Mouse (Mus musculus) brain, embryonic 14.5 days (tissue): ENCODE data around the gene Stk35. TPM values are rescaled to one million over a fixed set of nuclear protein-coding genes. Genes with fewer than 3 reads are reported as not detected.

Source experiments
- DNase-seq: peaks from one replicate; pipeline ENCODE4 v3.0.0-alpha.2; 2011; ENCODE audit warnings: low read depth
- CTCF ChIP-seq: fragments of 200-500 bp; IDR thresholded peaks from 2 replicates; pipeline ENCODE4 v1.5.1; 2012; ENCODE audit warnings: inconsistent platforms, mild to moderate bottlenecking, moderate library complexity, borderline replicate concordance; ENCODE audit not compliant: insufficient read depth, insufficient read length; ENCODE audit errors: extremely low read depth
- POLR2A ChIP-seq: fragments of 200-500 bp; IDR thresholded peaks from 2 replicates; pipeline ENCODE4 v1.6.1; 2012; ENCODE audit warnings: mild to moderate bottlenecking, inconsistent platforms, borderline replicate concordance; ENCODE audit not compliant: poor library complexity, insufficient read depth, insufficient read length, severe bottlenecking; ENCODE audit errors: extremely low read depth
- polyA plus RNA-seq: library from polyadenylated mRNA; depleted of rRNA; stranded (reverse); fragments of >200 nt; gene quantifications from 2 replicates; pipeline ENCODE4 v1.2.3, GENCODE M21; 2012; rRNA removed

Stk35 gene
- 24.2 and 24.6 TPM in 2 replicates for polyA plus RNA-seq

DNA sequence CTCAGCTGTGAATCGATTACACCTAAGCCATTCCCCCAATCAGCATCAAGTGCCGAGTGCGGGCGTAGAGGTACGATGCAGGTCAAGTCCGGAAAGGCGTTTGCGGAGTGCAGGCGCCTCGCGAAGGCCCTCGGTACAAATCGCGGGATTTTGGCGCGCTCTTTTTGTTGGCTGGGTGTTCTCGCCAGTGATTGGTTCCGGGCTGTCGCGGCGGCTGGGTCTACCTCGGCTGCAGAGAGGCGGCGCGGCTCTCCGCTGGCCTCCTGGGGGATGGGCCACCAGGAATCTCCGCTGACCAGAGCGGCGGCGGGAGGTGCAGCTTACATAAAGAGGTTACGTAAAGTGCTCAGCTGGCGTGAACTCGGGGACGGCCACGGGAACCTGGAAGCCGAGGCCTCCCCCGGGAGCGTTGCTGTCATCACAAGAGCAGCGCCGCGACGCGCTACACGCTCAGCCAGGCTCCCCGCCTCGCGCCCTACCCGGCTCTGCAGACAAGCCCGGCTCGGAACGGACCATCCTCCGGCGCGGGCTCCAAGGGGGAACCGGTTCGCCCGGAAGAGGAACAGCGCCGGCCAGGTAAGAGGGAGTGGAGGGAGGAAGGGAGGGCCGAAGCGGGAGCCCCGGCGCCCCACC, at the start of gene Stk35:
TSS of gene Stk35 (plus strand) at position 247 of the 633 bp plus-strand sequence.
- no peak for TF ChIP-seq CTCF
- peak; percentile 39; the same call in 1 of the 2 replicates for TF ChIP-seq POLR2A
- peak; percentile 96 for DNase-seq

DNA sequence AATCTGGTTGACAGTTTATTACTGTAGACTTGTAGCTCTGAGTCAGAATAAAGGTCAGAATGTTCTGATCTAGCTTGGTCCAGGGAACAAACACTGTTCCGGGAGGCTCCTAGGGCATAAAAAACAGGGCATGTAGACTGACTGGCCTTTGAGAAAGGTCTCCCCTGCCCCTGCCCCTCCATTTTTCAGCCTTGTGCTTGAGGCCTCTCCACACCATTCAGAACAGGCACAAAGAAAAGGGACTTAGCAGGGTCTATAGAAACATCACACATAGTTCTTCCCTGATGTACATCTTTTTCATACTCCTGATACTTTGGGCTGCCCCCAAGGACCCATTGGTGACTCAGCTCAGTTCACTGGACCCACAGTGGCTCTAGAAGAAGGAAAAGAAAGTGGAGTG, 18.3 kb upstream of the Stk35 start:
- no peak for TF ChIP-seq CTCF
- no peak for TF ChIP-seq POLR2A
- no peak for DNase-seq

DNA sequence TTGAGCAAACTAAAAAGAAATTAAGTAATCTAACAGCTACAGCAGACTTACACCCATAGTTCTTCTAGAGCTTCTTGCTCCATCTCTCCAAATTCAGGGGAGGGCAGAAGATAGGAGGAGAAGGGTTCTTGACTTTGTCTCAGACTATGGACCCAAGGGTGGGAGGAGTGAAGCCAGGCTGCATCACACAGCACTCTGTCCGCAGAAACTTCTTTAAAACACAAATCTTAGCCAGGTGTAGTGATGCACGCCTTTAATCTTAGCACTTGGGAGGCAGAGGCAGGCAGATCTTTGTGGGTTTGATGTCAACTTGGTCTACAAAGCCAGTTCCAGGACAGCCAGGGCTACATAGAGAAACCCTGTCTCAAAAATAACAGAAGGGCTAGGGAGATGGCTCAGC, 3.8 kb upstream of the Stk35 start:
- DNase-seq, result no peak
- no peak for TF ChIP-seq POLR2A
- no peak for TF ChIP-seq CTCF

DNA sequence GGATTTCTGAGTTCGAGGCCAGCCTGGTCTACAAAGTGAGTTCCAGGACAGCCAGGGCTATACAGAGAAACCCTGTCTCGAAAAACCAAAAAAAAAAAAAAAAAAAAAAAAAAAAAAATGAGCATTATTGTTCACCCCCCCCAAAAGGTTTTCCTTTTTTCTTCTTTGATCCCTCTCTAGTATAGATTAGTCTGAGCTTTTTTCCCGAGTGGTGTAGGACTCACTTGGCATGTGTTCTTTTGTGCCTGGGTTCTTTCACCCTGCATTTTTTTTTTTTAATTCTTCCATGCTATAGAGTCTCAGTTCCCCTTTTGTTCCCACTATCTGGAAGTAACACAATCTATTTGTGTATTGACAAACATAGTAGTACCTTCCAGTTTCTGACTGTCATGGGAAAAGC, 2.6 kb upstream of the Stk35 start:
- no peak for TF ChIP-seq POLR2A
- no peak for TF ChIP-seq CTCF

DNA sequence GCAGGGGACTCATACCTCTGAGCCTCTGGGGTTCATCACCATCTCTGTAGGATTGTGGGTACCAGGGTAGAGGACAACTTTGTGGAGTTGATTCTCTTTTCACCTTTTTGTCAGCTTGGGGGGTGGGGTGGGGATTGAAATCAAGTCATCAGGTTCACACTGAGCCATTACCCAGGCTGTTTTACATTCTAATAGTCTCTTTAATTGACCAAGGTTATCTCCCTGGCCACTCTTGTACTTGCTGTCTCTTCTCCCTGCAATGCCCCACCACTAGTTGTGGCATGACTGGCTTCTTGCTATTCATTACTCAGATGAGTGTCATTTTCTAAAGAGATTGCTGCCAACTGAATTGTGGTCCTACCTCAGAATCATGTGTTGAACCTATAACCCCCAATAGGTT, 1.9 kb upstream of the Stk35 start:
- DNase-seq, result no peak
- no peak for TF ChIP-seq CTCF
- no peak for TF ChIP-seq POLR2A

More for the DNA sequence above, 2.6 kb upstream of the Stk35 start:
- no peak for DNase-seq

DNA sequence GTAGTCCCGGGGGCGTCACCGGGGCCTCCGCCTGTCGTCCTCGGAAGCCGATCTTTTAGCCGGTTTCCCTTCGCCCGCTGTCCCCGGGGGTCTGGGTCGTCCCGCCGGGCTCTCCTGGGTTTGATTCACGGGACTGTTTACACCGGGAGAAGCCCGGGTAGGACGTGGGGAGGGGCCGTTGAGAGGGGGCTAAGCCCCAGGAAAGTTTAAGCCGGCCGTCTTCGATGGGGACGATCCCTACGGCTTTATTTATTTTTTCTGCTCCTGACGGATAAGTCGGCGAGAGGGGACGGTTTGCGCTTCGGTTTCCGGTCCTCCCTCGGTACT, 550 bp downstream of the Stk35 start:
- DNase-seq, result no peak
- TF ChIP-seq POLR2A (no peak), CTCF (no peak)

DNA sequence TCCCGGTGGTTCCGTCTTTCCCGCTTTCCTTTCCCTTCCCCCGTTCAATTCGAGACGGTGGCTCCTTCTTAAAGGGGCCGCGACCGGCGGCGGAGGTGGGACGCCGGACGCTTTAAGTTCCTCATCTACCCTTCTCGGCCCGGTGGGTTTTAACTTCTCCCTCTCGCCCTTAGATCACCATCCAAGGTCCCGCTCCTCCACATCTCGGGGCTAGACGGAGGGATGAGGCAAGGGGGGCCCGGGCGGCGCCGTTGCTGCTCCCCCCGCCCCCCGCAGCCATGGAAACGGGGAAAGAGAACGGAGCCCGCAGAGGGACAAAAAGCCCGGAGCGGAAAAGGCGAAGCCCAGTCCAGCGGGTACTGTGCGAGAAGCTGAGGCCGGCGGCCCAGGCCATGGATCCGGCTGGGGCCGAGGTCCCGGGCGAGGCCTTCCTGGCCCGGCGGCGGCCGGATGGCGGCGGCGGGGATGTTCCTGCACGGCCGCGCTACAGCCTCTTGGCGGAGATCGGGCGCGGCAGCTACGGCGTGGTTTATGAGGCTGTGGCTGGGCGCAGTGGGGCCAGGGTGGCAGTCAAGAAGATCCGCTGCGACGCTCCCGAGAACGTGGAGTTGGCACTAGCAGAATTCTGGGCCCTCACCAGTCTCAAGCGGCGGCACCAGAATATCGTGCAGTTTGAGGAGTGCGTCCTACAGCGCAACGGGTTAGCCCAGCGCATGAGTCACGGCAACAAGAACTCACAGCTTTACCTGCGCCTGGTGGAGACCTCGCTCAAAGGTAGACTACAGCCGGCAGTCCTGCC, 1.1 kb downstream of the Stk35 start:
- TF ChIP-seq POLR2A (peak; percentile 10; the same call in 1 of the 2 replicates), CTCF (no peak)
- DNase-seq, result peak; percentile 93

DNA sequence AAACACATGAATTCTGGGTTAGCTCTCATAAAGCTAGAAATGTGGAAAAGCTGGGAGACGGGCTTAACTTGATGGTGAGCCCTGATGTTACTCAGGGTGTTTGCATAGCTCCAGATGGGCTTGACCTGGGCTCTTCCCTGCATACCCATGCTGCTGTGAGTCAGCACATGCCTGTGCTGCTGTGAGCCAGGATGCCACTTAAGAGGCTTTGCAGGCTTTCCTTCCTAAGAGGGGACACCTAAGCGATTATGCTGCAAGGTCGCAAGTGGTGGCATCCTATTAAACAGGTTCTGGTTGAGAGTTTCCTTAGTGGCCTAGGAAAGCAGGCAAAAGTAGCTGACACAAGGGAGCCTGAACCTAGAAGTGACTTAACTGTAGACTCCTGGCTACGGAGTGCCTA, 5.2 kb downstream of the Stk35 start:
- DNase-seq, result no peak
- TF ChIP-seq POLR2A (no peak), CTCF (no peak)

DNA sequence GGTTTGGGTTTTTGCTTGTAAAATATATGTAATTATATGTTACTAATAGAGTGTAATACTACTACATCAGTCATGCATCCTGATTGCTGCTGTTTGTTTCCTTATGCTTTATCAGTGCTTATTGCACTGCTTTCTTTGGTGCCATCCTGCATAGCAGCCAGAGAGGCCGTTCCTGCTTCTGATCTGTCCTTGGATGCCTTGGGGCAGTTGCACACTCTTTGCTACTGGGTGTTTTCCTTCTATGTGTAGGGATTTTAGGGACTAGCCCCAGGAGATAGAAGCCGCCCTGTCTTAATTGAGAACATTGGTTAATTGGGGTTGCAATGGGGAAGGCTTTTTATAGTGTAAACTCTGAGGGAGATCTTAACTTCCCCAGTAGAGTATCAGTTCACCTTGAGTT, 6.2 kb downstream of the Stk35 start:
- no peak for TF ChIP-seq CTCF
- no peak for TF ChIP-seq POLR2A
- no peak for DNase-seq

DNA sequence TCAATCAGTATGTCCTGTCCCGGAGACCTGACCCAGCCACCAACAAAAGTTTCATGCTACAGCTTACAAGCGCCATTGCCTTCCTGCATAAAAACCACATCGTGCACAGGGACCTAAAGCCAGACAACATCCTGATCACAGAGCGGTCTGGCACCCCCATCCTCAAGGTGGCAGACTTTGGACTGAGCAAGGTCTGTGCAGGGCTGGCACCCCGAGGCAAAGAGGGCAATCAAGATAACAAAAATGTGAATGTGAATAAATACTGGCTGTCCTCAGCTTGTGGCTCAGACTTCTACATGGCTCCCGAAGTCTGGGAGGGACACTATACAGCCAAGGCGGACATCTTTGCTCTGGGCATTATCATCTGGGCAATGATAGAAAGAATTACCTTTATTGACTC, 10.2 kb downstream of the Stk35 start:
- DNase-seq, result no peak
- no peak for TF ChIP-seq POLR2A

DNA sequence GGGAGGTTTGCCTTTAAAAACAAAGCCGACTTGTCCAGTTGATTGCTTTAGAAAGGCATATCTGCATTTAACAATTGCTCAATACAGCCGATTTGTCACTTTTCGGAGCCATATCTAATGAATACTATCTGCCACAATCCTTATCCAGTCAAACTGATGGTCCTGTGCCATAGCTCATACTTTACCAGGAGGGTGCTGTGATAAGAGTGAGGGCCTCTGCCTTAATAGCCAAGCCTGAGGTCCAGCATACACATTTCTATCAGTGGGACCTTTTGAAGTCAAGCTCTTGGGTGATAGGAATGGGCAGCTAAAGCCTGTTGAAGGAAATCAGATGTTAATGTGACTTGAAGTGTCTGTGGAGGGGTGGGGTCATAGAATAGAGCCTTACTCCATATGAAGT, 13.7 kb downstream of the Stk35 start:
- TF ChIP-seq POLR2A (no peak), CTCF (no peak)
- DNase-seq, result no peak

DNA sequence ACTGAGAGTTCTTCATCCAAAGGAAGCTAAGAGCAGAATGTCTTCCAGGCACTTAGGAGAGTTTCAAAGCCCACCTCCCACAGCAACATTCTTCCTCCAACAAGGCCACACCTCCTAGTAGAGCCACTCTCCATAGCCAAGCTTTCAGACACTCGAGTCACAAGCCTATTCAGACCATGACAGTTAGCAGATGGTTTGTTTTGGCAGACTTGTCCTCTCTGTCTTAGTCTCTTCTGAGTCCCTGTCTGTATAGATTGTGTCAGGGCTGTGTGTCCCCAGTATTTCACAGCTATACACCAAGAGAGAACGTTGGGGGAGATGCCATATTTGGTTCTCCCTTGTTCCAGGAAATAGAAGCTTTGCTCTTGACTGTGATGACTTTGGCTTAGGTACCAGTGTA, 14.8 kb downstream of the Stk35 start:
- TF ChIP-seq POLR2A (no peak), CTCF (no peak)
- peak; percentile 19 for DNase-seq
